Mouse (Mus musculus): ENCODE measurements around the gene Gm10128.
"Not testable (repeated sequence)": the region's sequence is repeated elsewhere in the genome, so short reads cannot be mapped to it uniquely, and the experiment has no call there.

Gm10128 gene

GRCm38 (mm10) chr14:7643872-7644271, at the start of gene Gm10128:
TSS of gene Gm10128 (minus strand) at chr14:7643972.
- not testable (repeated sequence) for DNase-seq (ENCODE audit: low read depth)

DNA sequence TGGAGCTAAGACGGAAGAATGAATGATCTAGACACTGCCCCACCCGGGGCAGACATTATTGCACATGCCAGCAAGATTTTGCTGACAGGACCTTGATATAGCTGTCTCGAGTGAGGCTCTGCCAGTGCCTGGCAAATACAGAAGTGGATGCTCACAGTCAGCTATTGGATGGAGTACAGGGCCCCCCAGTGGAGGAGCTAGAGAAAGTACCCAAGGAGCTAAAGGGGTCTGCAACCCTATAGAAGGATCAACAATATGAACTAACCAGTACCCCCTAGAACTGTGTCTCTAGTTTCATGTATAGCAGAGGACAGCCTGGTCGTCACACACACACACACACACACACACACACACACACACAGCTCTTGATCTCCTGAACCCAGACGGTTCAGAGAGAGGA, 37.4 kb upstream of the Gm10128 start:
- not testable (repeated sequence) for DNase-seq (ENCODE audit: low read depth)

- not testable (repeated sequence) for DNase-seq (ENCODE audit: low read depth)
Measured at GRCm38 (mm10) chr14:7662491-7662890, 18.7 kb upstream of the Gm10128 start.

DNA sequence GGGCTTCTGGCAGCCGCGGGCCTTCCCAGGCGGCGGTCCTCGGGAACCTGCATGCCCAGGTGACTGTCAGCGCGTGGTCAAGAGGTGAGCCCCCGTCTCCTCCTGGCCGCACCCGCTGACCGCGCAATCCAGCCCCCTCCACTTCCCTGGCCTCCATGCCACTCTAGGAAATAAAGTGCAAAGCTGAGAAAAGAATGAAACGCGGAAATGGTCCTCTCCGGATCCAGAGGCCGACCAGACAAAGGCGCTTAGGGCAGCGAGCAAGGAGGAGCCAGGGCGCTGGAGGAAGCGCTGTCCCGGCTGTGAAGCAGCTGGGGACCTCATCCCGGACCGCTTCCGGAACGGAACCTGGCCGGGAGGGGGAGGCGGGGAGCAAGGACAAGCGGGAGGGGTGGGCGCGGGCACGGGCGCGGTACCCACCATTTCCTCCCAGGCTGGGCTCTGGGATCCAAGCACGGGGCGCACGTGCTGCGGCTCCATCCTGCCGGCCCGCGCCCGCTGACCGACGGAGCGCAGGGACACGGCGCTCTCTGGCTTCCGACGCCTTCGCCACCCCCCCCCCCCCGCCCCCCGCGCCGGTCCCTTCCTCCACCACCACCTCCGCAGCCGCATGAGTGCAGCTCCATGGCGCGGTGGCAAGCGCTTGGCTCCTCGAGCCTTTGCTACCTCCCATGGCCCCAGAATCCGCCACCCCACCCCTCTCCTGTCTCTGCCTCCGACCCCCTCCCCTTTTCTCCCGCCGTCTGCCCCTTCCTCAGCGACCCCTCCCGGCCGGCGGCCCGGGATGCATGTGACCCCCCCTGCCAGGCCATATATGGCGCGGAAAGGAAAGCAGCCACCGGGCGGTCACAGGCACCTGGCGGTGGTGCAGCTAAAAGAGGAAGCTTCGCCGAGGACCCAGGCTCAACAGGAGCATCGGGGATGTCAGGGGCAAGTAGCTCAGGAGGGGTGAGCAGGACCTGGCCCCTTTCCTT, 14.6 kb upstream of the Gm10128 start:
- not testable (repeated sequence) for DNase-seq (ENCODE audit: low read depth)

- DNase-seq (ENCODE audit: low read depth), result not testable (repeated sequence)
Measured at GRCm38 (mm10) chr14:7657456-7657855, 13.7 kb upstream of the Gm10128 start.

- not testable (repeated sequence) for DNase-seq (ENCODE audit: low read depth)
Measured at GRCm38 (mm10) chr14:7595492-7595891, 48.3 kb downstream of the Gm10128 start, which contains the start of gene Gm10338. TSS of gene Gm10338 (minus strand) at chr14:7595592.
